Mouse (Mus musculus): ENCODE data around the gene Hpcal4.

DNA sequence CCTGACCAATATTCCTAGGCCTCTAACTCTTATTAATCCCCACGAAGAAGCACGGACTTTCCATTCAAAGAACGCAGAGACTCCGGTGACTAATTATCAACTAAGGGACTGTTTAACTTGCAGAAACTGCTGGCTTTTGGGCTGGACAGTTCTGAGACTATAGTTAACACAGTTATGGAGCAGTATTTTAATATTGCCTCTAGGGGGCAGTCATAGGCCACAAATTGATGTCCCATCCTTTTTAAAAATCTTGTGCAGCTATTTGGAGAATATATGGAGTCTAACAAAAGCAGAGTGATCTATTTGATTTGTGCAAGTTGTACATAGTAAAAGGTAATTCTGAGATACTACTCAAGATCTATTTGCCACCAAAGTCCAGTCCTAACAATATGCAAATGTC is 28.0 kb upstream of the Hpcal4 start:
- no peak for TF ChIP-seq TAL1 (conservative IDR thresholded peaks at IDR 0.05; ENCODE audit: low read depth, low read length)
- TF ChIP-seq POLR2AphosphoS5 (IDR thresholded peaks at IDR 0.05; ENCODE audit: insufficient replicate concordance, low read depth, low read length), result no peak
- TF ChIP-seq CTCF (IDR thresholded peaks at IDR 0.05; ENCODE audit: low read depth, low read length), result no peak
- no peak for TF ChIP-seq GATA1 (IDR thresholded peaks at IDR 0.05; ENCODE audit: borderline replicate concordance, low read length)
- TF ChIP-seq GATA2 (IDR thresholded peaks at IDR 0.05; ENCODE audit: borderline replicate concordance, low read depth, low read length), result no peak
